Mouse (Mus musculus): ENCODE results near the gene Ccin. TPM values are rescaled to one million over a fixed set of nuclear protein-coding genes. Genes with fewer than 3 reads are reported as not detected.

Ccin gene
- polyA plus RNA-seq, 1 experiment from 2014 or later: not detected

GRCm38 (mm10) chr4:43964951-43965684 is 18.2 kb upstream of the Ccin start:
- Histone ChIP-seq H3K27ac (peak overlapping the region; percentile 11; the same call in 1 of the 2 replicates), H3K9me3 (no peaks in the 10 kb centered on the region), H3K9ac (no peak overlapping the region), H3K4me2 (no peak overlapping the region), H3K4me1 (peaks cover 34% of the 10 kb centered on the region), H3K4me3 (no peak overlapping the region), H3K27me3 (no peaks in the 10 kb centered on the region), H3K36me3 (no peaks in the 10 kb centered on the region)
- ATAC-seq (ENCODE audit: borderline replicate concordance, extremely low read depth, low FRiP score, low TSS enrichment): no peak
- WGBS: 28% methylated on average over 4 of the region's 4 CpGs

- ATAC-seq (ENCODE audit: borderline replicate concordance, extremely low read depth, low FRiP score, low TSS enrichment): no peak
Observed at GRCm38 (mm10) chr4:43965856-43966535, 17.3 kb upstream of the Ccin start.

DNA sequence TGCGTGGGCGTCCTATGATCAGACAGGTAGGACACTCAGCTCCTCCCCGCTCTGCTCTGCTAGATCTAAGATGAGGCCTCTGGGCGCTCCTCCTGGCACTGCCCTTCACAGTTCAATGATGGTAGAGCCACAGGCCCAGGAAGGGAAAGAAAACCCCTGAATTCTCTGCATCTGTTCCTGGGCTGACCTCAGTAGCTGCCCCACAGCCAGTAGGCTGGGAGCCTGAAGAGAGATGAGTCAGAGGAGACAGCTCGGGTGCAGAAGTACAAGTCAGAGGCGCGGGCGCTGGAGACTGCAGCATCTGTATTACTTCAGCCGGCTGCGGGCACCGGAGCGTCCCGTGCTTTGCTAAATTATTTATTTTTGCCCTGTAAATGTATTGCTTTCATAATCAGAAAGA is 14.6 kb upstream of the Ccin start:
- Histone ChIP-seq H3K9ac (no peak overlapping the region), H3K4me2 (no peak overlapping the region), H3K4me3 (no peak overlapping the region), H3K36me3 (no peaks in the 10 kb centered on the region), H3K27me3 (no peaks in the 10 kb centered on the region), H3K27ac (no peak overlapping the region), H3K4me1 (peaks cover 48% of the 10 kb centered on the region), H3K9me3 (no peaks in the 10 kb centered on the region)
- ATAC-seq (ENCODE audit: borderline replicate concordance, extremely low read depth, low FRiP score, low TSS enrichment): no peak
- 56% methylated on average over 13 of the region's 13 CpGs for WGBS

More at GRCm38 (mm10) chr4:43965856-43966535, 17.3 kb upstream of the Ccin start:
- Histone ChIP-seq H3K4me3 (no peak overlapping the region), H3K4me1 (peaks cover 34% of the 10 kb centered on the region), H3K27me3 (no peaks in the 10 kb centered on the region), H3K4me2 (no peak overlapping the region), H3K27ac (no peak overlapping the region), H3K36me3 (no peaks in the 10 kb centered on the region), H3K9me3 (no peaks in the 10 kb centered on the region), H3K9ac (no peak overlapping the region)
- 66% methylated on average over 7 of the region's 7 CpGs for WGBS

- peaks cover 42% of the 10 kb centered on the region for H3K4me1 ChIP-seq
- no peak overlapping the region for H3K27ac ChIP-seq
- H3K27me3 ChIP-seq: no peaks in the 10 kb centered on the region
- no peak for ATAC-seq (ENCODE audit: borderline replicate concordance, extremely low read depth, low FRiP score, low TSS enrichment)
- 12% methylated on average over 4 of the region's 4 CpGs for WGBS
- no peak overlapping the region for H3K9ac ChIP-seq
- H3K4me2 ChIP-seq: no peak overlapping the region
- H3K9me3 ChIP-seq: no peaks in the 10 kb centered on the region
- H3K36me3 ChIP-seq: no peaks in the 10 kb centered on the region
- no peak overlapping the region for H3K4me3 ChIP-seq
Observed at GRCm38 (mm10) chr4:43969373-43969772, 13.9 kb upstream of the Ccin start.

- Histone ChIP-seq H3K9ac (no peak overlapping the region), H3K9me3 (no peaks in the 10 kb centered on the region), H3K36me3 (no peaks in the 10 kb centered on the region), H3K4me1 (peaks cover 31% of the 10 kb centered on the region), H3K4me2 (no peak overlapping the region), H3K27me3 (no peaks in the 10 kb centered on the region), H3K27ac (no peak overlapping the region), H3K4me3 (no peak overlapping the region)
- ATAC-seq (ENCODE audit: borderline replicate concordance, extremely low read depth, low FRiP score, low TSS enrichment): no peak
- WGBS: 92% methylated on average over 20 of the region's 20 CpGs
Observed at GRCm38 (mm10) chr4:43970393-43971330, 12.6 kb upstream of the Ccin start.

GRCm38 (mm10) chr4:43971541-43972136 is 11.6 kb upstream of the Ccin start:
- no peak overlapping the region for H3K9ac ChIP-seq

GRCm38 (mm10) chr4:43972137-43972591 is 11.1 kb upstream of the Ccin start:
- Histone ChIP-seq H3K9ac (no peak overlapping the region), H3K4me3 (no peak overlapping the region), H3K36me3 (no peaks in the 10 kb centered on the region), H3K27ac (peak overlapping the region; percentile 85), H3K9me3 (no peaks in the 10 kb centered on the region), H3K27me3 (no peaks in the 10 kb centered on the region), H3K4me1 (peaks cover 31% of the 10 kb centered on the region), H3K4me2 (peak overlapping the region; percentile 30)
- peak; percentile 78 for ATAC-seq (ENCODE audit: borderline replicate concordance, extremely low read depth, low FRiP score, low TSS enrichment)
- 1% methylated on average over 8 of the region's 8 CpGs for WGBS

More at GRCm38 (mm10) chr4:43971541-43972136, 11.6 kb upstream of the Ccin start:
- Histone ChIP-seq H3K36me3 (no peaks in the 10 kb centered on the region), H3K4me1 (peaks cover 31% of the 10 kb centered on the region), H3K27ac (peak overlapping the region; percentile 85), H3K4me3 (no peak overlapping the region), H3K4me2 (peak overlapping the region; percentile 30), H3K9me3 (no peaks in the 10 kb centered on the region), H3K27me3 (no peaks in the 10 kb centered on the region)
- WGBS: 47% methylated on average over 9 of the region's 9 CpGs
- no peak; the same call in 1 of the 2 replicates for ATAC-seq (ENCODE audit: borderline replicate concordance, extremely low read depth, low FRiP score, low TSS enrichment)

GRCm38 (mm10) chr4:43973526-43973981 is 9.7 kb upstream of the Ccin start:
- Histone ChIP-seq H3K4me1 (peaks cover 27% of the 10 kb centered on the region), H3K27ac (no peak overlapping the region), H3K9me3 (no peaks in the 10 kb centered on the region), H3K36me3 (no peaks in the 10 kb centered on the region), H3K9ac (no peak overlapping the region), H3K4me3 (no peak overlapping the region), H3K4me2 (no peak overlapping the region), H3K27me3 (no peaks in the 10 kb centered on the region)
- ATAC-seq (ENCODE audit: borderline replicate concordance, extremely low read depth, low FRiP score, low TSS enrichment): no peak
- WGBS: 46% methylated on average over 4 of the region's 4 CpGs

- 66% methylated on average over 10 of the region's 10 CpGs for WGBS
- Histone ChIP-seq H3K9ac (no peak overlapping the region), H3K9me3 (no peaks in the 10 kb centered on the region), H3K4me1 (peaks cover 34% of the 10 kb centered on the region), H3K4me3 (no peak overlapping the region), H3K27ac (no peak overlapping the region), H3K36me3 (no peaks in the 10 kb centered on the region), H3K27me3 (no peaks in the 10 kb centered on the region), H3K4me2 (no peak overlapping the region)
- ATAC-seq (ENCODE audit: borderline replicate concordance, extremely low read depth, low FRiP score, low TSS enrichment): no peak
Observed at GRCm38 (mm10) chr4:43974914-43975616, 8.2 kb upstream of the Ccin start.

DNA sequence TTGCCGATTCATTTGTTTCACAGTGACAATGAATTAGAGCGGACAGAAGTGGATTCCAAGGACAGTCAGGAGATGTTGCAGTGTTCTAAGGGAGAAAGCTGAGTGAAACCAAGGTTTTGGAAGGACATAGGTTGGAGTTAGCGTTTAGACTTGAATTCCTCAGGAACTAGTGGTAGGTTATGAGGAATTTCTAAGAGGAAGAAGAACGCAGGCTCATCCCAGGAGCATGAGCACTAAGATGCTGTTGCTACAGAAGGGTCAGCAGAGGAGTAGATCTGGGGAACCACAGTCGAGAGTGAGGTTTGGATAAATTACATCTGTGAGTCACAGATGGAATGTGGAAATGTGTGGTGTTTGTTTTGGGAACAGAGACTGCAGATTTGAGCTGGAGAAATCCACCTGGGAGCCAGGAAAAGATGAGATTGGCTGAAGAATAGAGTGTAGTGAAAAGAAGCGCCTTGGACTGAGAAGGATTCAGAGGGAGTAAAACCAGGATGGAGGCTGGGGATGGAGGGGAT is 7.0 kb upstream of the Ccin start:
- Histone ChIP-seq H3K4me1 (peaks cover 34% of the 10 kb centered on the region), H3K27me3 (no peaks in the 10 kb centered on the region), H3K9me3 (no peaks in the 10 kb centered on the region), H3K9ac (no peak overlapping the region), H3K4me2 (no peak overlapping the region), H3K36me3 (no peaks in the 10 kb centered on the region), H3K4me3 (no peak overlapping the region), H3K27ac (no peak overlapping the region)
- WGBS: 69% methylated on average over 6 of the region's 6 CpGs
- ATAC-seq (ENCODE audit: borderline replicate concordance, extremely low read depth, low FRiP score, low TSS enrichment): no peak
